Mouse (Mus musculus) thymus, adult 2 months (tissue): ENCODE measurements around the gene Cracr2a.

Experiments
- CTCF ChIP-seq: fragments of 200-500 bp; IDR thresholded peaks from 2 replicates; pipeline ENCODE4 v1.5.1; 2012; ENCODE audit warnings: mild to moderate bottlenecking, control low read depth, low read length, moderate library complexity, borderline replicate concordance; ENCODE audit not compliant: control insufficient read depth, poor library complexity, insufficient read depth; ENCODE audit errors: extremely low read depth
- POLR2A ChIP-seq: fragments of 200-500 bp; IDR thresholded peaks from 2 replicates; pipeline ENCODE4 v1.6.1; 2012; ENCODE audit warnings: mild to moderate bottlenecking, low read length, control low read depth, moderate library complexity; ENCODE audit not compliant: control insufficient read depth, poor library complexity, insufficient read depth; ENCODE audit errors: extremely low read depth

DNA sequence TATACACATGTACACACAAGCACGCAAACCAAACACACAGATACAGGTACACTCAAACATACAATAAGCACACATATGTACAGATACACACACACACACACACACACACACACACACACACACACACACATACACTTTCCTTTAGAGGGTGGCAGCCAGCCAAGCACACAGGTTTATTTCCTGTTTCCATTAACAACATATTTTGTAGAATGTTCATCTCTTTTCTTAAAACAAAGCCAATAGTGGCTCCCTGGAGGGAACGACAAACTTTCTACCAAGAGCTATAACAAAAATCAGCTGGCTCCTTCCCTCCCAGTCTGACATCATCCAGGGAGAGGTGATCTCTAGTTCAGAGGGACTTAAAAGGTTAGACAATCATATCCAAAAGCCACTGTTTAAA lies 73.7 kb downstream of the Cracr2a start:
- no peak for TF ChIP-seq POLR2A
- TF ChIP-seq CTCF: no peak
